Mouse (Mus musculus): ENCODE measurements around the gene Tmem132b.

DNA sequence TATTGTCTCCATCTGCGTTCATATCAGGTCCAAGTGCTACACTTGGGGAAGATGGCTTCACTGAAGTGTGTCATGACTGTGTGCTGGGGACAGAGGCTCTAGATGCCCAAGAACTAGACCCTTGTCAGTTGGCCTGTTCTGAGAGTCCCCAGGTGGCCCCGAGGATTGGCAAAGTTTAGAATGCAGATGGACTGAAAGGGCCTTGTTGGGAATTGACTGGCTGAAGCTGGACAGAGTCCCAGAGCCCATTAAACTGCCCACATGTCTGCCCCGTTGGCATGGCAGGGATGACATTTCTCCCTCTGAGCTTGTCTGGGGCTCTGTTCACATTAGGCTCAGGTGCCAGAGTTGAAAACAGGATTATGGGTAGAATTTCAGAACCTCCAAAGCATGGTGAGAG lies 167.8 kb downstream of the Tmem132b start:
- TF ChIP-seq GATA1 (IDR thresholded peaks at IDR 0.05; ENCODE audit: borderline replicate concordance, low read length) (no peak), FLI1 (IDR thresholded peaks at IDR 0.05; ENCODE audit: low read length) (no peak)
